Mouse (Mus musculus) MEL (cell line): Measurements from ENCODE around the gene Mapk1.

Experiments
- CTCF ChIP-seq, 3 experiments: IDR thresholded peaks in 2 of 3; conservative IDR thresholded peaks in 1 of 3; 2 replicates each; pipeline ENCODE4 v1.5.1; 2011 to 2012; ENCODE audit warnings: low read length in 3 of 3, low read depth in 2 of 3, mild to moderate bottlenecking in 2 of 3, improper control_type of control experiment in 1 of 3, inconsistent platforms in 1 of 3, mixed read lengths in 1 of 3, moderate library complexity in 1 of 3; ENCODE audit not compliant: control insufficient read depth in 1 of 3, insufficient read depth in 1 of 3, poor library complexity in 1 of 3, severe bottlenecking in 1 of 3
- ZNF384 ChIP-seq: IDR thresholded peaks from 2 replicates; pipeline ENCODE4 v1.6.1; 2012; ENCODE audit warnings: low read depth, mild to moderate bottlenecking, inconsistent platforms, low read length, improper control_type of control experiment

GRCm38 (mm10) chr16:17033754-17034153 lies 50.6 kb downstream of the Mapk1 start:
- TF ChIP-seq ZNF384 (no peak), CTCF (IDR thresholded peaks at IDR 0.05 in 2 of 3, conservative IDR thresholded peaks at IDR 0.05 in 1 of 3; ENCODE audit: control insufficient read depth in 1 of 3, insufficient read depth in 1 of 3, low read depth in 2 of 3, low read length in 3 of 3, poor library complexity in 1 of 3, severe bottlenecking in 1 of 3) (no peak)
